Mouse (Mus musculus) ES-CJ7 (cell line): ENCODE data around the gene Pomgnt2.
"Not testable (repeated sequence)": the region's sequence is repeated elsewhere in the genome, so short reads cannot be mapped to it uniquely, and the experiment has no call there.

Source experiments
- DNase-seq: peaks from one replicate; pipeline ENCODE4 v3.0.0; 2011; ENCODE audit warnings: low read depth, low spot score

The Pomgnt2 gene

GRCm38 (mm10) chr9:121997010-121997409 lies at the start of gene Pomgnt2:
Gene Pomgnt2, minus strand, starts transcription at chr9:121997110.
- DNase-seq, result no peak

GRCm38 (mm10) chr9:122039848-122040247 lies 42.9 kb upstream of the Pomgnt2 start:
- no peak for DNase-seq

- DNase-seq, result no peak
Measured at GRCm38 (mm10) chr9:122038631-122039030, 41.7 kb upstream of the Pomgnt2 start.

GRCm38 (mm10) chr9:122036496-122037054 lies 39.7 kb upstream of the Pomgnt2 start:
- DNase-seq, result no peak

- no peak for DNase-seq
Measured at GRCm38 (mm10) chr9:122035807-122036206, 38.9 kb upstream of the Pomgnt2 start.

- DNase-seq, result no peak
Measured at GRCm38 (mm10) chr9:122034949-122035348, 38.0 kb upstream of the Pomgnt2 start.

- DNase-seq, result no peak
Measured at GRCm38 (mm10) chr9:122032071-122032470, 35.2 kb upstream of the Pomgnt2 start.

GRCm38 (mm10) chr9:122030706-122031105 lies 33.8 kb upstream of the Pomgnt2 start:
- DNase-seq, result no peak

- DNase-seq, result no peak
Measured at GRCm38 (mm10) chr9:122029765-122030164, 32.9 kb upstream of the Pomgnt2 start.

- no peak for DNase-seq
Measured at GRCm38 (mm10) chr9:122027914-122028745, 31.2 kb upstream of the Pomgnt2 start.

GRCm38 (mm10) chr9:122027081-122027913 lies 30.4 kb upstream of the Pomgnt2 start:
- DNase-seq, result no peak

- DNase-seq, result no peak
Measured at GRCm38 (mm10) chr9:122025855-122026590, 29.1 kb upstream of the Pomgnt2 start.

- no peak for DNase-seq
Measured at GRCm38 (mm10) chr9:122024419-122024818, 27.5 kb upstream of the Pomgnt2 start.

- no peak for DNase-seq
Measured at GRCm38 (mm10) chr9:122023873-122024272, 27.0 kb upstream of the Pomgnt2 start.

GRCm38 (mm10) chr9:122022776-122023175 lies 25.9 kb upstream of the Pomgnt2 start:
- no peak for DNase-seq

GRCm38 (mm10) chr9:122021581-122021980 lies 24.7 kb upstream of the Pomgnt2 start:
- no peak for DNase-seq

- DNase-seq, result not testable (repeated sequence)
Measured at GRCm38 (mm10) chr9:122021171-122021570, 24.3 kb upstream of the Pomgnt2 start.

- no peak for DNase-seq
Measured at GRCm38 (mm10) chr9:122020321-122020720, 23.4 kb upstream of the Pomgnt2 start.

- peak; percentile 45 for DNase-seq
Measured at GRCm38 (mm10) chr9:122018782-122019395, 22.0 kb upstream of the Pomgnt2 start.

GRCm38 (mm10) chr9:122018079-122018478 lies 21.2 kb upstream of the Pomgnt2 start:
- DNase-seq, result no peak

GRCm38 (mm10) chr9:122014241-122014667 lies 17.3 kb upstream of the Pomgnt2 start:
- DNase-seq, result peak; percentile 83
